Mouse (Mus musculus): ENCODE results near the gene Gm49403. TPM values are rescaled to one million over a fixed set of nuclear protein-coding genes. Genes with fewer than 3 reads are reported as not detected.
"Not testable (repeated sequence)": the region's sequence is repeated elsewhere in the genome, so short reads cannot be mapped to it uniquely, and the experiment has no call there.

The Gm49403 gene
- total RNA-seq (2022), result not detected

GRCm38 (mm10) chr19:8883616-8884015 is at the start of gene Gm49403, which contains the start of gene Lbhd1:
TSS of gene Gm49403 (plus strand) at chr19:8883930.
TSS of gene Lbhd1 (plus strand) at chr19:8883732.
- no peak for DNase-seq (ENCODE audit: low spot score)

- DNase-seq (ENCODE audit: low spot score), result not testable (repeated sequence)
These were observed 47.4 kb upstream of the Gm49403 start for GRCm38 (mm10) chr19:8836327-8836726.

GRCm38 (mm10) chr19:8837251-8837791 is 46.4 kb upstream of the Gm49403 start, which contains the start of gene Bscl2:
TSS of gene Bscl2 (plus strand) at chr19:8837467.
- DNase-seq (ENCODE audit: low spot score), result peak; percentile 79

- DNase-seq (ENCODE audit: low spot score), result no peak
These were observed 45.5 kb upstream of the Gm49403 start for GRCm38 (mm10) chr19:8838041-8838730.

- DNase-seq (ENCODE audit: low spot score), result no peak
These were observed 44.4 kb upstream of the Gm49403 start, which contains the start of gene Gng3 for GRCm38 (mm10) chr19:8839103-8839907. TSS of gene Gng3 (minus strand) at chr19:8839194.

GRCm38 (mm10) chr19:8839908-8840791 is 43.6 kb upstream of the Gm49403 start:
- DNase-seq (ENCODE audit: low spot score), result peak; percentile 67

- DNase-seq (ENCODE audit: low spot score), result no peak
These were observed 42.7 kb upstream of the Gm49403 start for GRCm38 (mm10) chr19:8841012-8841411.

- DNase-seq (ENCODE audit: low spot score), result no peak
These were observed 40.8 kb upstream of the Gm49403 start for GRCm38 (mm10) chr19:8842961-8843360.

- peak; percentile 81 for DNase-seq (ENCODE audit: low spot score)
These were observed 39.2 kb upstream of the Gm49403 start for GRCm38 (mm10) chr19:8844371-8845129.

- no peak for DNase-seq (ENCODE audit: low spot score)
These were observed 35.4 kb upstream of the Gm49403 start for GRCm38 (mm10) chr19:8848356-8848755.

GRCm38 (mm10) chr19:8850402-8850901 is 33.3 kb upstream of the Gm49403 start, which contains the start of gene Lrrn4cl:
TSS of gene Lrrn4cl (plus strand) at chr19:8850768.
- DNase-seq (ENCODE audit: low spot score), result peak; percentile 38

- no peak for DNase-seq (ENCODE audit: low spot score)
These were observed 32.1 kb upstream of the Gm49403 start for GRCm38 (mm10) chr19:8851639-8852038.

- DNase-seq (ENCODE audit: low spot score), result no peak
These were observed 31.3 kb upstream of the Gm49403 start for GRCm38 (mm10) chr19:8852236-8852928.

GRCm38 (mm10) chr19:8853117-8853516 is 30.6 kb upstream of the Gm49403 start:
- DNase-seq (ENCODE audit: low spot score), result no peak

GRCm38 (mm10) chr19:8857689-8858088 is 26.0 kb upstream of the Gm49403 start:
- DNase-seq (ENCODE audit: low spot score), result peak; percentile 46

- DNase-seq (ENCODE audit: low spot score), result no peak
These were observed 24.7 kb upstream of the Gm49403 start for GRCm38 (mm10) chr19:8859018-8859417.

- DNase-seq (ENCODE audit: low spot score), result no peak
These were observed 19.5 kb upstream of the Gm49403 start for GRCm38 (mm10) chr19:8864265-8864664.

- not testable (repeated sequence) for DNase-seq (ENCODE audit: low spot score)
These were observed 13.3 kb upstream of the Gm49403 start for GRCm38 (mm10) chr19:8870381-8870780.

- DNase-seq (ENCODE audit: low spot score), result no peak
These were observed 12.9 kb upstream of the Gm49403 start for GRCm38 (mm10) chr19:8870838-8871237.
